Mouse (Mus musculus): ENCODE results near the gene Gm4553.
"Not testable (repeated sequence)": the region's sequence is repeated elsewhere in the genome, so short reads cannot be mapped to it uniquely, and the experiment has no call there.

Gm4553 gene

DNA sequence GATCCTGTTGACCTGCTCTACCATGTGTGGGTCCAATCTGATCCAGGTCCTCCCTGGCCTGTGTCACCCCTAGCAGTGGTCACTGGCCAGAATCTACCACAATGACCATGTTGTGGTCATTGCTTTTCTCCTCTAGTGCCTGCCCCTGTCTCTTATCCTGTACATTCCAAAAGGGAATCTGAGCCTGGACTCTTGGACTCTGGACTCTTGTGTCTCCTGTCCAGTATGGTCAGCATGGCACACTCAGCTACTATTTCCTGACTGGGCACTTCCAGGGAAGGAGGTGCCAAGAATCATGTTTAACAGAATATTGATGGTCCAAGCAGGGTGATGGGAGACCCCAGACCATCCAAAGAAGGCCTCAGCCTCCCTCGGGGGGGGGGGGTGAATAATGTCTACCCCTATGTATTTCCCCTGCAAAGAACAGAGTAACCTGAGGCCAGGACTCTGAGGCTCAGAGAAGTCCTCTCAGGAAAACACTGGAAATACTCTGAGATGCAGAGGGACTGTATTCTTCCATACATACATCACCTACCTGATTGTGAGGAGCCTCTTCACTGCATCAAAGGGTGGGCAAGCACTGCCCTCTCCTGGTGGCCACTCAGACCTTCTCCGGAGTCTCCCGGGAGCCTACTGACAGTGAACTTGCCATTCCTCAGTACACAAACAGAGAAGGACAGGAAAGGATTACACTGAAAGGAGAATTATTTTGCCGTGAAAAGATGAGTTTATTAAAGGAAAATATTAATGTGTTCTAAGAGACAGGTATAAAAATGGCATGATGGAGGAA, 31.1 kb downstream of the Gm4553 start:
- DNase-seq, result no peak

DNA sequence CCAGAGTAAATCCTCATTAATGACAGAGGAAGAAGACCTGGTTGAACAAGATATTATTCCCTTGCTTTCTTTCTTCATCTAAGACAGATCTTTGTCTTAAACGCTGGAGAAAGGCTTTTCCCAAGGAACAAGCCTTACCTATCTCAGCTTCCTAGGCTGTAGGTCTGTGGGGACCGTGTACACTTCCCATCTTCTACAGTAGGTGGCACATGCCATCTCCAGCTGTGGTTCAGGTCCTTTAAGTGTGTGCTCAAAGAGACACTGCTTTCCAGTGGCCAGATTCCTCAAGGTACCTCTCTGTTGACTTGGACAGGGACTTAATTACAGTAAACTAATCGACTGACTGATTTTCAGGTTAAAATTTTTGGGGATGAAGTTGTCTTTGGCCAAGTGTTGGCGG, 36.7 kb downstream of the Gm4553 start:
- no peak for DNase-seq

DNA sequence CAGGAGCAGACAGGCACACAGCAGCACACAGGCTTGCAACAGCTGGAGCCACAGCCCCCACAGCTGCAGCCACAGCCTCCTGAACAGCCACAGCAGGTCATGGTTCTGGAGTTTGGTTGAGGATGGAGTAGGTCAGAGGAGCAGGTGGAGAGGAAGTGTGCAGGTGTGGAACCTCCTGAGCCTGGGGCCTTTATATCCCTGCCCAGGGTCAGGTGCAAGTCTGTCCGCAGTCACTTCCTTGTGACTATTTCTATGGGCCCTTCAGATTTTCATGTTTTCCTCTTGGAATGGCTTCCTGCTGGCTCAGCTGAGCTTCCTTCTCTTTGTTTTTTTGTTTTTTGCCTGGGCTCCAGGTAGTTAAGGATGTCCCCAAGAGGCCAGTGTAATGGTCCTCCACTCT, 44.9 kb downstream of the Gm4553 start, which contains the start of gene Gm45618:
TSS of gene Gm45618 (minus strand) at position 101 of the 400 bp plus-strand sequence.
- not testable (repeated sequence) for DNase-seq

DNA sequence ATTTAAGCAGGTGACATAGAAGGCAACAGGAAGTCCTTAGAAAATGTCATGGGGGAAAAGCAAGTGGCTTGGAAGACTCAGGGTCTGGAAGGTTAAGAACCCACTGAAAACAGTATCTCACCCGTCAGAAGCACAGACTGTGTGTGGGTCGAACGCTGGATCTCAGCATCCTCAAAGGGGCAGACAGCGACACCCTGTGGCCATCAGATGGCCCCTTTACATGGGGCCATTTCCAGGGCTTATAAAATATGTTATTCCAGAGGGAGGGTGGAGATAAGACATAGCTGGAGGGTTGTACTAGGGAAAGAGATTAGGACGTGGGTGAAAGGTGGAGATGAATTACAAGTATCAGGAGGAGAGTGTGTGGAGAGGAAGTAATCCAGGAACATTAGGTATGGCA, 45.9 kb downstream of the Gm4553 start:
- DNase-seq, result no peak
